Mouse (Mus musculus) ES-Bruce4 (cell line): ENCODE measurements around the gene Fzd10.

ENCODE experiments used
- CTCF ChIP-seq: IDR thresholded peaks from one replicate; pipeline ENCODE4 v1.8.1; 2011; ENCODE audit warnings: low read depth, low read length
- EP300 ChIP-seq: IDR thresholded peaks from 2 replicates; pipeline ENCODE4 v1.6.1; 2011; ENCODE audit warnings: low read depth, low read length; ENCODE audit not compliant: insufficient read depth
- POLR2A ChIP-seq: IDR thresholded peaks from one replicate; pipeline ENCODE4 v1.8.1; 2011; ENCODE audit warnings: low read length; ENCODE audit not compliant: insufficient read depth

GRCm38 (mm10) chr5:128646286-128646685, 45.6 kb downstream of the Fzd10 start:
- TF ChIP-seq CTCF (no peak), POLR2A (no peak), EP300 (no peak)
